22 mouse cellular contexts compared by ENCODE assay signal in the genomic region with DNA sequence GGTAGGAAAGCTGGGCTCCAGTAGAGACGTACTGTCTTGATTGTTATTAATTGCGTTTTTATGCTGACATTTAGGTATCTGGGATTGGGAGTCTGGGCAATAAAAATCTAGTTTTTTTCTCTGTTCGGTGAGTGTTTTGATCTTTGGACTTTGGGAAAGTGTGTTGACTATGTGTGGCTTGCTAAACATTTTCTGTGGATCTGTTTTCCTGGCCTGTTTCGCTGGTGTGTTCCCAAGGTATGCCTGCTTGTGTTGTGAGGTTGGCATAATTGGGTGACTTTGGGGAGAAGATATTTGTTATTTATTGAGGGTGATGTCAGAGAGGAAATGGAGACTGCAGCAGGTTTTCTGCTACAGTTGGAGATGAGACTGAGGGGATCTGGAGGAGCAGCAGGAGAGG. TPM values are rescaled to one million over a fixed set of nuclear protein-coding genes. Genes with fewer than 3 reads are reported as not detected.
A peak's percentile ranks its signal among the peaks of the same experiment; 100 is the strongest.
DNase-seq lines count a peak whose midpoint lies in the region; ATAC-seq and TF ChIP-seq lines count a peak whose summit lies in the region.
"Had no signal": no experiment of that assay in that cellular context is flagged by ENCODE, and none has a peak within 500 bp of the region (broad histone marks: within the 10 kb centered on the region; RNA-seq: fewer than 3 reads in every experiment).

No protein-coding gene starts in this region.

- ATAC-seq in liver, postnatal 0 days: peak; percentile 80
- ATAC-seq in liver, embryonic 12.5 days: no peak
- ATAC-seq: activated CD4-positive, CD25-positive, alpha-beta regulatory T cell, adult 4 months; CD4-positive, CD25-positive, alpha-beta regulatory T cell, adult 4 months; Patski had no signal

- no peaks in the 10 kb centered on the region for H3K36me3 ChIP-seq in kidney, adult 2 months (ENCODE audit: control insufficient read depth, insufficient read depth, low read length)
- no peaks in the 10 kb centered on the region for H3K36me3 ChIP-seq in liver, adult 2 months (ENCODE audit: control insufficient read depth, insufficient read depth, low read length)
- H3K36me3 ChIP-seq in liver, postnatal 0 days (replicated peaks; ENCODE audit: insufficient read depth, low read length): no peaks in the 10 kb centered on the region
- no peaks in the 10 kb centered on the region for H3K36me3 ChIP-seq in liver, embryonic 12.5 days
- H3K36me3 ChIP-seq: G1E had no signal

- H3K4me3 ChIP-seq in kidney, adult 2 months (ENCODE audit: insufficient read depth, low read depth, low read length): no peak overlapping the region
- no peak overlapping the region for H3K4me3 ChIP-seq in liver, adult 2 months (ENCODE audit: insufficient read depth, low read depth, low read length)
- H3K4me3 ChIP-seq in liver, postnatal 0 days (ENCODE audit: low read depth, low read length): no peak overlapping the region
- H3K4me3 ChIP-seq in liver, embryonic 12.5 days: no peak overlapping the region

- no peak for TF ChIP-seq CTCF in kidney, adult 2 months (conservative IDR thresholded peaks at IDR 0.05; ENCODE audit: insufficient read depth, insufficient read length, low read depth, low read length)
- no peak for TF ChIP-seq CTCF in liver, adult 2 months (IDR thresholded peaks at IDR 0.05; ENCODE audit: low read depth, low read length)
- no peak for TF ChIP-seq CTCF in liver, postnatal 0 days (IDR thresholded peaks at IDR 0.05; ENCODE audit: low read depth)

- no peaks in the 10 kb centered on the region for H3K79me2 ChIP-seq in liver, adult 2 months (ENCODE audit: control insufficient read depth, insufficient read depth, low read length)

- H3K27me3 ChIP-seq in kidney, adult 2 months (replicated peaks; ENCODE audit: control insufficient read depth, insufficient read depth, low read length): no peaks in the 10 kb centered on the region
- H3K27me3 ChIP-seq in liver, adult 2 months (ENCODE audit: control insufficient read depth, insufficient read depth, low read length): no peaks in the 10 kb centered on the region
- H3K27me3 ChIP-seq in liver, postnatal 0 days (ENCODE audit: insufficient read depth, low read length): no peaks in the 10 kb centered on the region
- no peaks in the 10 kb centered on the region for H3K27me3 ChIP-seq in liver, embryonic 12.5 days (replicated peaks)
- H3K27me3 ChIP-seq: CH12.LX had no signal

- no peaks in the 10 kb centered on the region; the same call in 1 of the 2 replicates for H3K4me1 ChIP-seq in kidney, adult 2 months (ENCODE audit: control insufficient read depth, insufficient read depth, low read length)
- peaks cover 4% of the 10 kb centered on the region for H3K4me1 ChIP-seq in liver, adult 2 months (ENCODE audit: control insufficient read depth, insufficient read depth, low read length)
- no peaks in the 10 kb centered on the region for H3K4me1 ChIP-seq in liver, postnatal 0 days (ENCODE audit: insufficient read depth)
- H3K4me1 ChIP-seq in liver, embryonic 12.5 days: no peaks in the 10 kb centered on the region

- peak; percentile 12 for DNase-seq in kidney, adult 2 months
- no peak for DNase-seq in kidney, postnatal 25 days
- peak; percentile 78 for DNase-seq in liver, adult 2 months (ENCODE audit: extremely low read depth, low read depth, low spot score)
- no peak for DNase-seq in liver
- DNase-seq in liver, postnatal 0 days: no peak
- DNase-seq: adrenal gland, adult 2 months; adrenal gland, adult 8-10 months; adrenal gland, postnatal 10 days; adrenal gland, postnatal 14 days; adrenal gland, postnatal 25 days; adrenal gland, postnatal 36 days; B cell, adult 2 months; cerebellum, adult 11 months; cerebellum, adult 11-12 months; cerebellum, adult 18-20 months had no signal

- WGBS in kidney, adult 2 months: 55% methylated on average over 4 of the region's 4 CpGs
- 35% methylated on average over 4 of the region's 4 CpGs for WGBS in liver, adult 2 months
- WGBS in liver, postnatal 0 days (ENCODE audit: insufficient replicate concordance): 64% methylated on average over 4 of the region's 4 CpGs
- WGBS in liver, embryonic 12.5 days (ENCODE audit: insufficient replicate concordance): 65% methylated on average over 4 of the region's 4 CpGs

- 0 out of 2 replicates have a peak overlapping the region, but pooled peaks have one; percentile 6 for H3K4me2 ChIP-seq in liver, postnatal 0 days (ENCODE audit: low read depth, low read length)
- H3K4me2 ChIP-seq in liver, embryonic 12.5 days: no peak overlapping the region

- H3K27ac ChIP-seq in kidney, adult 2 months (ENCODE audit: insufficient read depth, low read depth, low read length): no peak overlapping the region
- peak overlapping the region; percentile 56 for H3K27ac ChIP-seq in liver, adult 2 months (replicated peaks; ENCODE audit: insufficient read depth, low read depth, low read length)
- H3K27ac ChIP-seq in liver, postnatal 0 days (ENCODE audit: low read depth): peak overlapping the region; percentile 60
- H3K27ac ChIP-seq in liver, embryonic 12.5 days: no peak overlapping the region

- no peak overlapping the region for H3K9ac ChIP-seq in liver, adult 2 months (ENCODE audit: low read depth, low read length)
- no peak overlapping the region; the same call in 1 of the 2 replicates for H3K9ac ChIP-seq in liver, postnatal 0 days (replicated peaks)
- no peak overlapping the region for H3K9ac ChIP-seq in liver, embryonic 12.5 days

- no peaks in the 10 kb centered on the region for H3K9me3 ChIP-seq in liver, postnatal 0 days (ENCODE audit: low read length)
- no peaks in the 10 kb centered on the region for H3K9me3 ChIP-seq in liver, embryonic 12.5 days (replicated peaks)
- H3K9me3 ChIP-seq: G1E had no signal

- TF ChIP-seq POLR2A in kidney, adult 2 months (IDR thresholded peaks at IDR 0.05; ENCODE audit: low read depth, low read length): no peak
- no peak for TF ChIP-seq POLR2A in liver, adult 2 months (IDR thresholded peaks at IDR 0.05; ENCODE audit: extremely low read depth, insufficient read depth, low read length)

- no peak for TF ChIP-seq EP300 in liver, postnatal 0 days (IDR thresholded peaks at IDR 0.05; ENCODE audit: low read depth)

RNA-seq across cellular contexts. Expression of gene Akr1c14, which starts 38.0 kb away (rescaled TPM):
- 11.4 and 14.1 TPM in 2 replicates for polyA plus RNA-seq in kidney, adult 2 months (2012; rRNA removed)
- total RNA-seq in liver, adult 2 months (2014; rRNA removed): 559 and 727 TPM in 2 replicates
- 72.5 and 77.5 TPM in 2 replicates for polyA plus RNA-seq in liver, adult 2 months (2012; rRNA removed)
- 35.1 and 41.2 TPM in 2 replicates for polyA plus RNA-seq in liver, postnatal 0 days (2015; fragmentation: Nextera tagmentation; extraction: Ambion mirVana)
- polyA plus RNA-seq in liver, embryonic 12.5 days (2016; fragmentation: Nextera tagmentation; extraction: Ambion mirVana): 0.12 and 0.13 TPM in 2 replicates
- total RNA-seq: CH12.LX, G1E, MEL had no signal
- polyA plus RNA-seq: activated CD4-positive, CD25-positive, alpha-beta regulatory T cell, adult 4 months; CD4-positive, CD25-positive, alpha-beta regulatory T cell, adult 4 months; G1E had no signal

Comparison
In these comparisons a context has a peak if more than half of its experiments do, and no peak if none do; other contexts are left out.
1. DNase-seq: peak in kidney, adult 2 months (single experiment) and liver, adult 2 months (single experiment); none in kidney, postnatal 25 days (0 of 2), liver (single experiment) and liver, postnatal 0 days (single experiment).
2. H3K27ac ChIP-seq: peak in liver, adult 2 months (single experiment) and liver, postnatal 0 days (single experiment); none in kidney, adult 2 months (single experiment) and liver, embryonic 12.5 days (single experiment).
3. RNA of gene Akr1c14, which starts 38.0 kb away (polyA plus RNA-seq): 72.5 to 77.5 TPM in liver, adult 2 months, 35.1 to 41.2 TPM in liver, postnatal 0 days and 11.4 to 14.1 TPM in kidney, adult 2 months; 0.12 to 0.13 TPM in liver, embryonic 12.5 days; every median in the first group is over 10 times any median in the second.